Mouse (Mus musculus) kidney, postnatal 0 days (tissue): ENCODE measurements around the gene Aacs. TPM values are rescaled to one million over a fixed set of nuclear protein-coding genes. Genes with fewer than 3 reads are reported as not detected.
A peak's percentile ranks its signal among the peaks of the same experiment; 100 is the strongest.

Source experiments
- ATAC-seq: fragments of 200-750 bp; cut with Nextera tagmentation; replicated peaks from 2 replicates; pipeline ENCODE4 v1.8.0; 2017; ENCODE audit warnings: low read depth, moderate number of reproducible peaks, moderate TSS enrichment, moderate library complexity; ENCODE audit not compliant: low FRiP score
- DNase-seq: peaks from one replicate; pipeline ENCODE4 v3.0.0-alpha.2; 2016; ENCODE audit warnings: low spot score
- H3K27ac ChIP-seq: fragments of 300-500 bp; sonication (generic); 2 replicates; pipeline ENCODE4 v1.5.1; 2014; ENCODE audit warnings: mild to moderate bottlenecking
- H3K27me3 ChIP-seq: fragments of 300-500 bp; sonication (generic); 2 replicates; pipeline ENCODE4 v1.6.1; 2014; ENCODE audit warnings: low read length, mixed read lengths; ENCODE audit not compliant: insufficient read depth
- H3K36me3 ChIP-seq: fragments of 300-500 bp; sonication (generic); 2 replicates; pipeline ENCODE4 v1.6.1; 2014; ENCODE audit warnings: low read length, mixed read lengths; ENCODE audit not compliant: insufficient read depth
- H3K4me1 ChIP-seq: fragments of 300-500 bp; sonication (generic); replicated peaks from 2 replicates; pipeline ENCODE4 v1.6.1; 2014; ENCODE audit warnings: antibody characterized with exemption, low read length, mixed read lengths; ENCODE audit not compliant: insufficient read depth
- H3K4me2 ChIP-seq: fragments of 300-500 bp; sonication (generic); 2 replicates; pipeline ENCODE4 v1.6.1; 2014; ENCODE audit warnings: mild to moderate bottlenecking, low read length, moderate library complexity, mixed read lengths
- H3K4me3 ChIP-seq: fragments of 300-500 bp; sonication (generic); replicated peaks from 2 replicates; pipeline ENCODE4 v1.5.1; 2014; ENCODE audit warnings: low read depth, low read length
- H3K9ac ChIP-seq: fragments of 300-500 bp; sonication (generic); 2 replicates; pipeline ENCODE4 v1.6.1; 2014; ENCODE audit warnings: low read depth, low read length
- H3K9me3 ChIP-seq: fragments of 300-500 bp; sonication (generic); replicated peaks from 2 replicates; pipeline ENCODE4 v1.6.1; 2016; ENCODE audit warnings: low read length, inconsistent platforms, mixed read lengths
- CTCF ChIP-seq: IDR thresholded peaks from 2 replicates; pipeline ENCODE4 v1.5.1; 2016; ENCODE audit warnings: antibody characterized with exemption, low read depth, mild to moderate bottlenecking, moderate library complexity
- WGBS: fragments of 180-500 bp; shearing (Covaris S2); extraction: QIAGEN DNeasy Blood & Tissue Kit; methylation state at CpG from one replicate; pipeline ENCODE4 v1.1.7; 2014; 5-methylcytosine and 5-hydroxymethylcytosine counted together
- polyA plus RNA-seq: library from polyadenylated mRNA; unstranded; fragments of >200 nt; fragmentation: Nextera tagmentation; extraction: Ambion mirVana; gene quantifications from 2 replicates; pipeline ENCODE4 v1.2.1, GENCODE M21; 2015

The Aacs gene
- polyA plus RNA-seq, 1 experiment from 2014 or later: 22.0 TPM

DNA sequence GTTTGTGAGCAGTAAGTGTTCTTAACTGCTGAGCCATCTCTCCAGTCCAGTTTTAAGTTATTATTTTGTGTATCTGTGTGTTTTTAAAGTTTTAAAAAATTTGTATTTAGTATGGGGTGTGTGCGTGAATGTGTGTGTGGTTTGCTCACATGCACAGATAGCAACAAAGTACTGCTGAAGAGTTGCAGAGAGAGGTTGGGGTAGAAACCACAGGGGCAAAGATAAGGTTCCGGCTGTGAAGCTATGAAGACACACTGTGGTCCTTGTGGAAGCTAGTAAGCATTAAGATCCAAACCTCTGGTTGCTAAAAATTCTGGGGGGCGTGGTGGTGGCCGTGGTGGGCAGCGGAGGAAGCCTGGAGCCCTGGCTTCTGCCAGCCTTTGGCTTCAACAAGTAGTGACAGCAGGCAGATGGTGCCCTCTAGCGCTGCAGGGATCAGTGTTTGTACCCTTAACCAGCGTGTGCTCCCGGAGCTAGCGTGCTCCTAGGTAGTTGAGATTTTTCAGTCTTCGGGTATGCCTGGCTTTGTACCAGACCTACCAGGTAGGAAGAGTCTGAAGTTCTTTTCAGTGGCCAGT lies 13.7 kb upstream of the Aacs start:
- Histone ChIP-seq H3K36me3 (no peaks in the 10 kb centered on the region), H3K9ac (no peak overlapping the region), H3K27ac (no peak overlapping the region), H3K9me3 (no peaks in the 10 kb centered on the region), H3K4me3 (no peak overlapping the region), H3K4me2 (no peak overlapping the region), H3K27me3 (no peaks in the 10 kb centered on the region), H3K4me1 (no peaks in the 10 kb centered on the region)
- WGBS: 51% methylated on average over 10 of the region's 10 CpGs
- DNase-seq (peak; percentile 50), ATAC-seq (no peak)
- TF ChIP-seq CTCF: peak; percentile 64

DNA sequence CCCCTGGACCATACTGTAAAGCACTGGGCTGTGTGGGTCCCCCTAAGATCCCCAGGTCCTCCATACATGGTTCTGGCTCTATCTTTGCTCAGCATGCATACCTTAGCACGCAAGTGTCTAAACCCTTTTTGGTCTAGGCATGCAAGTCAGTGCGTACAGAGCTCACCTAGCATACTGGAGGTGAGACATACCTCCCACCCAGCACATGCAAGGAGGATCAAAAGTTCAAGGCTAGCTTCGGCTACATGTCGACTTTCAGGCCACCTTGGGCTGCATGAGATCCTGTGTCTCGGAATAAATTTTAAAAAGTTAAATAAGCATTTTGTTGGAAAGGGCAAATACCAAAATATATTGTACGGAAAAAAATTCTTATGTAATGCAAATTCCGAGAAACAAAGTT lies 10.4 kb upstream of the Aacs start:
- H3K9me3 ChIP-seq: no peaks in the 10 kb centered on the region
- H3K9ac ChIP-seq: no peak overlapping the region
- no peaks in the 10 kb centered on the region for H3K4me1 ChIP-seq
- H3K4me2 ChIP-seq: peak overlapping the region; percentile 43
- H3K27ac ChIP-seq: no peak overlapping the region
- DNase-seq (no peak), ATAC-seq (no peak)
- H3K27me3 ChIP-seq: no peaks in the 10 kb centered on the region
- WGBS: 33% methylated on average over 7 of the region's 7 CpGs
- peak overlapping the region; percentile 8; the same call in 1 of the 2 replicates for H3K4me3 ChIP-seq
- no peak for TF ChIP-seq CTCF
- H3K36me3 ChIP-seq: no peaks in the 10 kb centered on the region

DNA sequence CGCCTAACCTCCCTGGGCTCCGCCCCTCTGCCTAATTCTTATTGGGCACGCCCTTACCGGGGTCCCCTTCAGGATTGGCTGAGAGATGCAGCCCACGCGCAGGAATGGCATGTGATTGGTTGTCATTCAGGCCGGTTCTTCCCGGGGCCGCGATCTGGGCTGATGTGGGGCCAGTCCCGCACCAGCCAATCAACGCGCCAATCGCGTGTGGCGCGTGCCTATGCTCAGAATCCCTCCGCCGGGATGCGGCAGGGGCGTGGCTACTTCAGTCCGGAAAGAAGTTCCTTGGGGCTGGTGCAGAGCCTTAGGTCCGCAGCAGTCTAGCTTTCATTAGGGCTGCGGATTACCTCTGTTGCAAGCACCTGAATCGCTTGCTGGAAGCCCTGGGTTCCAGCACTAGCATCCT lies 9.9 kb upstream of the Aacs start:
- Histone ChIP-seq H3K4me2 (peak overlapping the region; percentile 43), H3K27ac (no peak overlapping the region), H3K9ac (no peak overlapping the region), H3K36me3 (no peaks in the 10 kb centered on the region), H3K4me3 (peak overlapping the region; percentile 8; the same call in 1 of the 2 replicates), H3K9me3 (no peaks in the 10 kb centered on the region), H3K4me1 (no peaks in the 10 kb centered on the region), H3K27me3 (no peaks in the 10 kb centered on the region)
- ATAC-seq: peak; percentile 100
- TF ChIP-seq CTCF: no peak
- under 1% methylated on average over 25 of the region's 25 CpGs for WGBS
- DNase-seq: peak; percentile 99

DNA sequence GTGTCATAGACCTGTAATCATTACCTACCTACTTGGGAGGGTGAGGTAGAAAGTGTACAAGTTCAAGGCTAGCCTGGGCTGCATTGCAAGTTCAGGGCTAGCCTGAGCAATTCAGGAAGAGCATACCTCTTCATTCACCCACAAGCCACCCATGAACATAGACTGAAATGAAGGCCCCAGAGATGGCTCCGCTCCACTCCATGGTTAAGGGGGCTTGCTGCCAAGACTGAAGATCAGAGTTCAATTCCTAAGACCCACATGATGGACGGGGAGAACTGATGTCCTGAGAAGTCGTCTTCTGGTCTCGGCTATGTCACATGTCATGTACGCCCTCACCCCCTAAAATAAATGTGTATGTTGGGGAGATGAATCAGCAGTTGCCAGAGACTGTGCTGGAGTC lies 9.1 kb upstream of the Aacs start:
- DNase-seq: no peak
- Histone ChIP-seq H3K4me1 (no peaks in the 10 kb centered on the region), H3K27me3 (no peaks in the 10 kb centered on the region), H3K9me3 (no peaks in the 10 kb centered on the region), H3K27ac (no peak overlapping the region), H3K4me2 (no peak overlapping the region), H3K4me3 (no peak overlapping the region), H3K36me3 (no peaks in the 10 kb centered on the region), H3K9ac (no peak overlapping the region)
- WGBS: 81% methylated on average over 5 of the region's 5 CpGs
- TF ChIP-seq CTCF: no peak
- ATAC-seq: no peak

DNA sequence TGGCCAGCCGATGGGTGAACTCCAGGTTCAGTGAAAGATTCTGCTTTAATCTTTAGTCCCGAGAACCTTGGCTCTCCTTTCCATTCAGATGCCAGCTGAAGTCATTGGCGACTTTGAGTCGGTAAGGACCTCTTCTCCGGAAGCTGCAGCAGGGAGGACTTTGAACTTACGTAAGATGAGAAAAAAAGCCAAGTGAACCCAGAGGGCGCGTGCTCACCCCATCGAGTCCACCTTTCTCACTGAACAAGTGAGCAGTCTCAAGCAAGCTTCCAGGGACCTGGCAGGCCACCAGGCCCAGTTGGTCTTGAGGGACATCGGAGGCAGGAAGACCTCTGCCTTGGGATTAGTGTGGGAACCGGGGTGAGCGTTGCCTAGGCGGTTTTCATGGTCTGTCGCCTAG lies 8.4 kb upstream of the Aacs start:
- TF ChIP-seq CTCF: no peak
- Histone ChIP-seq H3K9ac (no peak overlapping the region), H3K4me1 (no peaks in the 10 kb centered on the region), H3K9me3 (no peaks in the 10 kb centered on the region), H3K4me2 (no peak overlapping the region), H3K27me3 (no peaks in the 10 kb centered on the region), H3K36me3 (no peaks in the 10 kb centered on the region), H3K27ac (no peak overlapping the region), H3K4me3 (no peak overlapping the region)
- WGBS: 74% methylated on average over 14 of the region's 14 CpGs
- DNase-seq (no peak), ATAC-seq (no peak)

DNA sequence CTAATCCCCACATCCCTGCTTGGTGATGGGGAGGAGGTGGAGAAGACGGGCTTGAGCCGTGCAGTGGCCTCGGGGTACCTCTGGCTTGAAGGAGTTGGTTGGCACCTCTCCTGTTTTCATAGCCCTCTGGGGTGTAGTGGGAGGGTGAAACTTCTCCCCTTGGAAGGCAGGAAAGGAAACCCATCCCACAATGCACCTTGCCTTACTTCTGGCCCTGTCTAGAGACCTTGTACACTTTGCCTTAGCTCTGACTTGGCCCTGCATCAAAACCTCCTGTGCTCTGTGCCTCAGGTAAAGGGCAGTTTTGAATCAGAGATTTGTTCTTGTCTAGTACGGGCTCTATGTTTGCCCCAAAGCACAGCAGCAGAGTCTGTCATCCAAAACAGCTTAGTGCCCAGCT lies 4.9 kb upstream of the Aacs start:
- no peaks in the 10 kb centered on the region for H3K4me1 ChIP-seq
- H3K9ac ChIP-seq: no peak overlapping the region
- TF ChIP-seq CTCF: no peak
- ATAC-seq (no peak), DNase-seq (no peak)
- H3K4me2 ChIP-seq: no peak overlapping the region
- 80% methylated on average over 4 of the region's 4 CpGs for WGBS
- no peaks in the 10 kb centered on the region for H3K27me3 ChIP-seq
- H3K9me3 ChIP-seq: no peaks in the 10 kb centered on the region
- no peak overlapping the region for H3K27ac ChIP-seq
- H3K4me3 ChIP-seq: no peak overlapping the region
- H3K36me3 ChIP-seq: no peaks in the 10 kb centered on the region

DNA sequence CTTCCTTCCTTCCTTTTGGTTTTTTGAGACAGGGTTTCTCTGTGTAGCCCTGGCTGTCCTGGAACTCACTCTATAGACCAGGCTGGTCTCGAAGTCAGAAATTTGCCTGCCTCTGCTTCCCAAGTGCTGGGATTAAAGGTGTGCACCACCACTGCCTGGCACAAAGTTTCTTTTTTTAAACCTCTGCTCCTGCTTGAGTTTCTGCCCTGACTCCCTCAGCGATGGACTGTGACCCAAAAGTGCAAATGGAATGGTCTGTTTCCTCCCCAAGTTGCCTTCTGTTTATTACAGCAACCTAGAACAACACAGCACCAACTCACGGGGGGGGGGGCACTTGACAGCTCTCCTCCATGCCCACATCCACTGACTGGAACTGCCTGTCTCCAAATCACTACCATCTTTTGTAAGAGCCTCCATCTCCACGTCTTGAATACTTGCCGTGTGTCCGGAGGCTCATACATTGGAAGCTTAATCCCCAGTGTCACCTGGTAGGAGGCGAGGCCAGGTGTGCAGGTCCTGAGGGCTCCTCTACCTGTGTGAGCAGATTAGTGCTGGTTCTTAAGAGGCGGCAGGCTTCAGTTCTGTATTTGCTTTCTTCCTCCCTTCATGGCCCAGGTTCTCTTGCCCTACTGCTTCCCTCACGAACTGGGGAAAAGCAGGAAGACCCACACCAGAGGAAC lies 2.7 kb upstream of the Aacs start:
- H3K4me3 ChIP-seq: no peak overlapping the region
- DNase-seq (no peak), ATAC-seq (no peak)
- no peak overlapping the region for H3K27ac ChIP-seq
- no peaks in the 10 kb centered on the region for H3K36me3 ChIP-seq
- no peak for TF ChIP-seq CTCF
- 72% methylated on average over 9 of the region's 9 CpGs for WGBS
- H3K9ac ChIP-seq: no peak overlapping the region
- no peaks in the 10 kb centered on the region for H3K27me3 ChIP-seq
- no peaks in the 10 kb centered on the region for H3K9me3 ChIP-seq
- no peak overlapping the region for H3K4me2 ChIP-seq
- H3K4me1 ChIP-seq: peaks cover 15% of the 10 kb centered on the region
